Mouse (Mus musculus) olfactory bulb, adult 2 months (tissue): ENCODE results near the gene Stkld1.

Source experiments
- CTCF ChIP-seq: fragments of 200-500 bp; IDR thresholded peaks from 2 replicates; pipeline ENCODE4 v1.5.1; 2012; ENCODE audit warnings: low read depth, mild to moderate bottlenecking, low read length, moderate library complexity; ENCODE audit not compliant: insufficient read depth
- POLR2A ChIP-seq: fragments of 200-500 bp; IDR thresholded peaks from 2 replicates; pipeline ENCODE4 v1.6.1; 2012; ENCODE audit warnings: mild to moderate bottlenecking, low read depth, low read length, moderate library complexity; ENCODE audit not compliant: insufficient read depth

DNA sequence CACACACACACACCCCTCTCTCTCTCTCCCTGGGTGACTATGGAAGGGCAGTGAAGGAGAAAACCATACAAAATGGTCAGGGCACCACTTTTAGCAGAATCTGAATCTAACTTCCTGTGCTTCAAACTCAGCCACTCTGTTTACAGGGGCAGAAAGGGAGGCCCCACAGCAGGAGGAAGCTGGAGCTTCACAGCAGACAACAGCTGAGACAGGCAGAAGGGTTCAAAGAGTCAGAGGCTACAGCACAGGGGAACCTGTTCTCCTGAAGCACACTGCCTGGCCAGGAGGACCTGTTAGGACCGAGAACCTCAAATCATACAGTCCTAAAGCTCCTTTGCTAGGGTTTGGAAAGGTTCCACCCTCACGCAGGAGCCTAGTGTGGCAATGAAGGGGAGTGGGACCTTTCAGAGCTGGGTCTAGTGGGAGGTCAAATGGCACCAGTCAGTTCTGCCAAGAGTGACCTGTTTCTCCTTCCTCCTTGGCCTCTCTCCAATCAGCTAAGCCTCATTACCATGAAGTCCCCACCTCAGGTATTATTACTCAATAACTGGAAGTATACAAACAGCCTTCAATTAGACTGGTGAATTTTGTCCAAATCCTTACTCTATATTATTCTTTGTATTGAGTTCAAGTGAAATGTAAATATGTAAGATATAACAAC, 21.0 kb downstream of the Stkld1 start:
- TF ChIP-seq CTCF: no peak
- TF ChIP-seq POLR2A: no peak
